Mouse (Mus musculus) MEL (cell line): ENCODE data around the gene Mtfmt. TPM values are rescaled to one million over a fixed set of nuclear protein-coding genes. Genes with fewer than 3 reads are reported as not detected.

Experiments used
- DNase-seq: peaks from one replicate; pipeline ENCODE4 v3.0.0; 2011; ENCODE audit warnings: low read depth, low spot score
- H3K27ac ChIP-seq: 2 replicates; pipeline ENCODE4 v1.5.1; 2012; ENCODE audit warnings: low read depth, mild to moderate bottlenecking, control low read depth, low read length, moderate library complexity; ENCODE audit not compliant: control insufficient read depth
- H3K27me3 ChIP-seq, 2 experiments: fragments of 150-350 bp in 1 of 2; sonication (generic) in 1 of 2; 2 replicates each; pipeline ENCODE4 v1.6.1; 2012; ENCODE audit warnings: low read length in 2 of 2, mild to moderate bottlenecking in 2 of 2, improper control_type of control experiment in 1 of 2, moderate library complexity in 1 of 2; ENCODE audit not compliant: insufficient read depth in 2 of 2, control insufficient read depth in 1 of 2
- H3K36me3 ChIP-seq, 2 experiments: 2 replicates each; pipeline ENCODE4 v1.6.1; 2012 to 2014; ENCODE audit warnings: low read length in 2 of 2, improper control_type of control experiment in 1 of 2, inconsistent platforms in 1 of 2, mild to moderate bottlenecking in 1 of 2; ENCODE audit not compliant: insufficient read depth in 2 of 2, control insufficient read depth in 1 of 2
- H3K4me1 ChIP-seq, 2 experiments: fragments of 150-350 bp in 1 of 2; sonication (generic) in 1 of 2; 2 replicates each; pipeline ENCODE4 v1.6.1; 2012; ENCODE audit warnings: low read length in 2 of 2, improper control_type of control experiment in 1 of 2, mild to moderate bottlenecking in 1 of 2; ENCODE audit not compliant: insufficient read depth in 2 of 2, control insufficient read depth in 1 of 2
- H3K4me3 ChIP-seq, 2 experiments: fragments of 150-350 bp in 1 of 2; sonication (generic) in 1 of 2; 2 replicates each; pipeline ENCODE4 v1.5.1; 2012; ENCODE audit warnings: low read depth in 2 of 2, low read length in 2 of 2, mild to moderate bottlenecking in 2 of 2, moderate library complexity in 2 of 2, control low read depth in 1 of 2, improper control_type of control experiment in 1 of 2; ENCODE audit not compliant: control insufficient read depth in 1 of 2, insufficient read depth in 1 of 2
- H3K79me2 ChIP-seq: 2 replicates; pipeline ENCODE4 v1.6.1; 2012; ENCODE audit warnings: mild to moderate bottlenecking, low read length, moderate library complexity; ENCODE audit not compliant: control insufficient read depth, poor library complexity, insufficient read depth
- H3K9ac ChIP-seq: 2 replicates; pipeline ENCODE4 v1.6.1; 2012; ENCODE audit warnings: low read depth, mild to moderate bottlenecking, control low read depth, low read length, moderate library complexity; ENCODE audit not compliant: control insufficient read depth, poor library complexity, severe bottlenecking
- H3K9me3 ChIP-seq: fragments of 150-350 bp; sonication (generic); replicated peaks from 2 replicates; pipeline ENCODE4 v1.6.1; 2012; ENCODE audit warnings: mild to moderate bottlenecking, low read length, improper control_type of control experiment, moderate library complexity; ENCODE audit not compliant: insufficient read depth
- BHLHE40 ChIP-seq: IDR thresholded peaks from 2 replicates; pipeline ENCODE4 v1.6.1; 2012; ENCODE audit warnings: low read depth, mild to moderate bottlenecking, inconsistent platforms, low read length, improper control_type of control experiment, borderline replicate concordance
- CTCF ChIP-seq, 3 experiments: IDR thresholded peaks in 2 of 3; conservative IDR thresholded peaks in 1 of 3; 2 replicates each; pipeline ENCODE4 v1.5.1; 2011 to 2012; ENCODE audit warnings: low read length in 3 of 3, low read depth in 2 of 3, mild to moderate bottlenecking in 2 of 3, improper control_type of control experiment in 1 of 3, inconsistent platforms in 1 of 3, mixed read lengths in 1 of 3, moderate library complexity in 1 of 3; ENCODE audit not compliant: control insufficient read depth in 1 of 3, insufficient read depth in 1 of 3, poor library complexity in 1 of 3, severe bottlenecking in 1 of 3
- GABPA ChIP-seq: IDR thresholded peaks from 2 replicates; pipeline ENCODE4 v1.6.1; 2012; ENCODE audit warnings: low read depth, mild to moderate bottlenecking, inconsistent platforms, low read length, improper control_type of control experiment, moderate library complexity
- HCFC1 ChIP-seq: IDR thresholded peaks from 2 replicates; pipeline ENCODE4 v1.6.1; 2012; ENCODE audit warnings: low read depth, mild to moderate bottlenecking, inconsistent platforms, low read length, improper control_type of control experiment, moderate library complexity
- JUND ChIP-seq: IDR thresholded peaks from 2 replicates; pipeline ENCODE4 v1.6.1; 2011; ENCODE audit warnings: low read depth, mild to moderate bottlenecking, improper control_type of control experiment, low read length
- KAT2A ChIP-seq: conservative IDR thresholded peaks from 2 replicates; pipeline ENCODE4 v1.6.1; 2012; ENCODE audit warnings: low read depth, low read length, improper control_type of control experiment, inconsistent platforms
- MAX ChIP-seq: IDR thresholded peaks from 2 replicates; pipeline ENCODE4 v1.6.1; 2011; ENCODE audit warnings: low read length, improper control_type of control experiment
- MEF2A ChIP-seq: IDR thresholded peaks from 2 replicates; pipeline ENCODE4 v1.6.1; 2014; ENCODE audit warnings: low read depth, mild to moderate bottlenecking, inconsistent platforms, low read length, improper control_type of control experiment; ENCODE audit not compliant: poor library complexity, insufficient replicate concordance, severe bottlenecking; ENCODE audit errors: extremely low read depth
- MYC ChIP-seq: IDR thresholded peaks from 2 replicates; pipeline ENCODE4 v1.6.1; 2011; ENCODE audit warnings: low read depth, mild to moderate bottlenecking, low read length, improper control_type of control experiment, moderate library complexity
- NRF1 ChIP-seq: IDR thresholded peaks from 2 replicates; pipeline ENCODE4 v1.6.1; 2014; ENCODE audit warnings: low read depth, mild to moderate bottlenecking, inconsistent platforms, low read length, improper control_type of control experiment, moderate library complexity; ENCODE audit not compliant: poor library complexity, insufficient read depth, severe bottlenecking
- POLR2A ChIP-seq, 2 experiments: IDR thresholded peaks; 2 replicates each; pipeline ENCODE4 v1.6.1; 2011 to 2012; ENCODE audit warnings: low read length in 2 of 2, mild to moderate bottlenecking in 2 of 2, control low read depth in 1 of 2, improper control_type of control experiment in 1 of 2, low read depth in 1 of 2, moderate library complexity in 1 of 2; ENCODE audit not compliant: control insufficient read depth in 1 of 2, insufficient read depth in 1 of 2, poor library complexity in 1 of 2
- POLR2AphosphoS2 ChIP-seq: IDR thresholded peaks from 2 replicates; pipeline ENCODE4 v1.6.1; 2011; ENCODE audit warnings: low read length, improper control_type of control experiment
- POLR2AphosphoS5 ChIP-seq: IDR thresholded peaks from 2 replicates; pipeline ENCODE4 v1.6.1; 2012; ENCODE audit warnings: low read depth, borderline replicate concordance, mild to moderate bottlenecking, inconsistent platforms, low read length, moderate library complexity, mixed read lengths
- RAD21 ChIP-seq: IDR thresholded peaks from 2 replicates; pipeline ENCODE4 v1.6.1; 2011; ENCODE audit warnings: mild to moderate bottlenecking, low read depth, low read length, improper control_type of control experiment
- SIN3A ChIP-seq: IDR thresholded peaks from 2 replicates; pipeline ENCODE4 v1.6.1; 2012; ENCODE audit warnings: low read length, improper control_type of control experiment, inconsistent platforms
- TAL1 ChIP-seq: IDR thresholded peaks from 2 replicates; pipeline ENCODE4 v1.6.1; 2012; ENCODE audit warnings: mild to moderate bottlenecking, inconsistent platforms, low read length, moderate library complexity, mixed read lengths
- TBP ChIP-seq: IDR thresholded peaks from 2 replicates; pipeline ENCODE4 v1.8.0; 2011; ENCODE audit warnings: low read depth, low read length, improper control_type of control experiment
- UBTF ChIP-seq: IDR thresholded peaks from 2 replicates; pipeline ENCODE4 v1.6.1; 2012; ENCODE audit warnings: low read depth, mild to moderate bottlenecking, inconsistent platforms, low read length, improper control_type of control experiment, moderate library complexity, borderline replicate concordance; ENCODE audit not compliant: insufficient read depth
- USF2 ChIP-seq, 2 experiments: IDR thresholded peaks; 2 replicates each; pipeline ENCODE4 v1.6.1; 2011 to 2012; ENCODE audit warnings: improper control_type of control experiment in 2 of 2, low read length in 2 of 2, borderline replicate concordance in 1 of 2, inconsistent platforms in 1 of 2, low read depth in 1 of 2, mild to moderate bottlenecking in 1 of 2; ENCODE audit not compliant: insufficient read depth in 1 of 2
- ZC3H11A ChIP-seq: IDR thresholded peaks from 2 replicates; pipeline ENCODE4 v1.6.1; 2012; ENCODE audit warnings: low read depth, mild to moderate bottlenecking, inconsistent platforms, low read length, improper control_type of control experiment
- ZKSCAN1 ChIP-seq: IDR thresholded peaks from 2 replicates; pipeline ENCODE4 v1.6.1; 2012; ENCODE audit warnings: low read depth, mild to moderate bottlenecking, inconsistent platforms, low read length, improper control_type of control experiment, moderate library complexity
- ZMIZ1 ChIP-seq: IDR thresholded peaks from 2 replicates; pipeline ENCODE4 v1.6.1; 2012; ENCODE audit warnings: low read depth, mild to moderate bottlenecking, inconsistent platforms, low read length, improper control_type of control experiment, moderate library complexity
- ZNF384 ChIP-seq: IDR thresholded peaks from 2 replicates; pipeline ENCODE4 v1.6.1; 2012; ENCODE audit warnings: low read depth, mild to moderate bottlenecking, inconsistent platforms, low read length, improper control_type of control experiment
- polyA plus RNA-seq, 2 experiments: library from polyadenylated mRNA; stranded (reverse) in 1 of 2; unstranded in 1 of 2; fragments of >175 nt in 1 of 2; fragments of >200 nt in 1 of 2; gene quantifications; 2 replicates each; pipeline versions ENCODE4 v1.2.1 to v1.2.4; 2012; ENCODE audit warnings: low replicate concordance in 2 of 2, low read depth in 1 of 2; ENCODE audit not compliant: insufficient read length in 2 of 2, insufficient read depth in 1 of 2, missing spikeins in 1 of 2
- total RNA-seq: library from RNA; depleted of rRNA; stranded (reverse); fragments of 300-350 nt; gene quantifications from 2 replicates; pipeline ENCODE4 v1.2.3, GENCODE M21; 2012

Mtfmt gene
- total and polyA plus RNA-seq, 3 experiments, result 10.6 to 14.2 TPM; not detected in 1

DNA sequence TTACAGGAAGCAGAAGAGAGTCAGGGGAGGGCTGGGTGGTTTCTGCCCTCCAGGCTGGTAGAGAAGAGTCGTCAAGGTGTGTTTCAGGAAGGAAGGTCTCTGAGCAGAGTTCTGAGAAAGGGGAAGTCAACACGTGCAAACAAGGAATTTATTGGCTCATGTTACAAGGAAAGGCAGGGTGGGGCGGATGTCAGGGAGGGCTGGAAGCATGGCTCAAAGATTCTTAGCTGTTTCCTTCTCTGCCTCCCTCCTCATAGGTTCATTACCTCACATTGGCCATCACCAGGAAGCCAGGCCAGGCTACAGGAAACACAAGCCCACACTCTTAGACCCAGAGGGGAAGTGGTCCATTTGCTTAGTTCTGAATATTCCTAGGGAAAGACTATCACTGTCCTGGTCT lies 11.2 kb upstream of the Mtfmt start:
- Histone ChIP-seq H3K9ac (no peak overlapping the region), H3K4me1 (peaks cover 0 to 2% of the 10 kb centered on the region in 2 experiments; a peak in 1 of 4 replicates), H3K27ac (no peak overlapping the region), H3K36me3 (no peaks in the 10 kb centered on the region; a peak in 1 of 4 replicates), H3K79me2 (no peaks in the 10 kb centered on the region), H3K27me3 (no peaks in the 10 kb centered on the region; a peak in 2 of 4 replicates), H3K9me3 (no peaks in the 10 kb centered on the region), H3K4me3 (no peak overlapping the region)
- TF ChIP-seq CTCF (IDR thresholded peaks at IDR 0.05 in 2 of 3, conservative IDR thresholded peaks at IDR 0.05 in 1 of 3; ENCODE audit: control insufficient read depth in 1 of 3, insufficient read depth in 1 of 3, low read depth in 2 of 3, low read length in 3 of 3, poor library complexity in 1 of 3, severe bottlenecking in 1 of 3) (no peak), MAX (peak; percentile 66), POLR2AphosphoS2 (no peak), MYC (peak; percentile 58; the same call in 1 of the 2 replicates), BHLHE40 (peak; percentile 82; the same call in 1 of the 2 replicates), TBP (no peak)
- peak; percentile 46 for DNase-seq

- no peak for TF ChIP-seq UBTF
- no peak for TF ChIP-seq POLR2AphosphoS5
- TF ChIP-seq MYC, result no peak
- no peak for TF ChIP-seq USF2 (IDR thresholded peaks at IDR 0.05; ENCODE audit: borderline replicate concordance in 1 of 2, insufficient read depth in 1 of 2, low read depth in 1 of 2, low read length in 2 of 2)
- TF ChIP-seq TAL1, result no peak
- TF ChIP-seq HCFC1, result no peak
- TF ChIP-seq RAD21, result no peak
- TF ChIP-seq JUND, result no peak
- TF ChIP-seq GABPA, result no peak
- no peak for TF ChIP-seq ZMIZ1
- TF ChIP-seq ZKSCAN1, result no peak
- no peak for TF ChIP-seq NRF1
- no peak for TF ChIP-seq ZC3H11A
- TF ChIP-seq SIN3A, result no peak
- TF ChIP-seq KAT2A, result no peak
- no peak for TF ChIP-seq TBP
- TF ChIP-seq MAX, result no peak
- no peak for TF ChIP-seq MEF2A
- no peak for TF ChIP-seq POLR2A (IDR thresholded peaks at IDR 0.05; ENCODE audit: control insufficient read depth in 1 of 2, insufficient read depth in 1 of 2, low read depth in 1 of 2, low read length in 2 of 2, poor library complexity in 1 of 2)
- TF ChIP-seq ZNF384, result no peak
- TF ChIP-seq, all 39 proteins: peak for 0
- H3K36me3 ChIP-seq, result no peaks in the 10 kb centered on the region; a peak in 1 of 4 replicates
- no peak for DNase-seq
Measured at GRCm38 (mm10) chr9:65427511-65427910, 8.1 kb upstream of the Mtfmt start.

More at GRCm38 (mm10) chr9:65427511-65427910, 8.1 kb upstream of the Mtfmt start:
- Histone ChIP-seq H3K4me1 (peaks cover 0 to 2% of the 10 kb centered on the region in 2 experiments; a peak in 1 of 4 replicates), H3K4me3 (no peak overlapping the region), H3K27me3 (no peaks in the 10 kb centered on the region; a peak in 2 of 4 replicates), H3K27ac (no peak overlapping the region), H3K9ac (no peak overlapping the region), H3K9me3 (no peaks in the 10 kb centered on the region), H3K79me2 (no peaks in the 10 kb centered on the region)
